Mouse (Mus musculus) embryonic facial prominence, embryonic 15.5 days (tissue): ENCODE results near the gene Agfg1. TPM values are rescaled to one million over a fixed set of nuclear protein-coding genes. Genes with fewer than 3 reads are reported as not detected.

Experiments
- ATAC-seq: fragments of 200-750 bp; cut with Nextera tagmentation; 2 replicates; pipeline ENCODE4 v1.8.0; 2017; ENCODE audit warnings: low read depth, moderate TSS enrichment; ENCODE audit not compliant: insufficient number of reproducible peaks, low FRiP score, low TSS enrichment
- H3K27ac ChIP-seq: fragments of 300-500 bp; sonication (generic); replicated peaks from 2 replicates; pipeline ENCODE4 v1.5.1; 2015; ENCODE audit warnings: mild to moderate bottlenecking, inconsistent platforms
- H3K27me3 ChIP-seq: fragments of 300-500 bp; sonication (generic); 2 replicates; pipeline ENCODE4 v1.6.1; 2015; ENCODE audit warnings: inconsistent platforms
- H3K36me3 ChIP-seq: fragments of 300-500 bp; sonication (generic); 2 replicates; pipeline ENCODE4 v1.6.1; 2015; ENCODE audit warnings: mild to moderate bottlenecking, inconsistent platforms
- H3K4me1 ChIP-seq: fragments of 300-500 bp; sonication (generic); 2 replicates; pipeline ENCODE4 v1.6.1; 2015; ENCODE audit warnings: inconsistent platforms
- H3K4me2 ChIP-seq: fragments of 300-500 bp; sonication (generic); replicated peaks from 2 replicates; pipeline ENCODE4 v1.6.1; 2015; ENCODE audit warnings: mild to moderate bottlenecking, inconsistent platforms
- H3K4me3 ChIP-seq: fragments of 300-500 bp; sonication (generic); replicated peaks from 2 replicates; pipeline ENCODE4 v1.5.1; 2015; ENCODE audit warnings: mild to moderate bottlenecking, inconsistent platforms
- H3K9ac ChIP-seq: fragments of 300-500 bp; sonication (generic); 2 replicates; pipeline ENCODE4 v1.6.1; 2015; ENCODE audit warnings: inconsistent platforms
- H3K9me3 ChIP-seq: fragments of 300-500 bp; sonication (generic); replicated peaks from 2 replicates; pipeline ENCODE4 v1.6.1; 2016; ENCODE audit warnings: inconsistent platforms
- WGBS: fragments of 180-500 bp; shearing (Covaris S2); methylation state at CpG from one replicate; pipeline ENCODE4 v1.1.7; 2015; 5-methylcytosine and 5-hydroxymethylcytosine counted together
- polyA plus RNA-seq: library from polyadenylated mRNA; unstranded; fragments of >200 nt; fragmentation: Nextera tagmentation; extraction: Ambion mirVana; gene quantifications from 2 replicates; pipeline ENCODE4 v1.2.1, GENCODE M21; 2015

Agfg1 gene
- polyA plus RNA-seq, 1 experiment from 2014 or later: 27.7 TPM

GRCm38 (mm10) chr1:82803608-82804007 lies 35.7 kb upstream of the Agfg1 start:
- Histone ChIP-seq H3K4me1 (no peaks in the 10 kb centered on the region), H3K4me3 (no peak overlapping the region), H3K4me2 (no peak overlapping the region), H3K36me3 (no peaks in the 10 kb centered on the region), H3K27me3 (no peaks in the 10 kb centered on the region), H3K9ac (no peak overlapping the region), H3K9me3 (no peaks in the 10 kb centered on the region), H3K27ac (no peak overlapping the region)
- 79% methylated on average over 7 of the region's 7 CpGs for WGBS
- no peak for ATAC-seq

GRCm38 (mm10) chr1:82804059-82804458 lies 35.2 kb upstream of the Agfg1 start:
- Histone ChIP-seq H3K4me2 (no peak overlapping the region), H3K9me3 (no peaks in the 10 kb centered on the region), H3K4me3 (no peak overlapping the region), H3K27me3 (no peaks in the 10 kb centered on the region), H3K36me3 (no peaks in the 10 kb centered on the region), H3K4me1 (0 out of 2 replicates have a peak, but pooled peaks cover 4% of the 10 kb centered on the region), H3K9ac (no peak overlapping the region), H3K27ac (no peak overlapping the region)
- WGBS: 94% methylated on average over 1 of the region's 1 CpGs
- ATAC-seq: no peak

GRCm38 (mm10) chr1:82806391-82806790 lies 32.9 kb upstream of the Agfg1 start:
- Histone ChIP-seq H3K27ac (no peak overlapping the region), H3K4me1 (0 out of 2 replicates have a peak, but pooled peaks cover 5% of the 10 kb centered on the region), H3K9me3 (no peaks in the 10 kb centered on the region), H3K4me2 (no peak overlapping the region), H3K36me3 (no peaks in the 10 kb centered on the region), H3K4me3 (no peak overlapping the region), H3K27me3 (no peaks in the 10 kb centered on the region), H3K9ac (no peak overlapping the region)
- 47% methylated on average over 8 of the region's 8 CpGs for WGBS
- ATAC-seq: no peak

GRCm38 (mm10) chr1:82807206-82807605 lies 32.1 kb upstream of the Agfg1 start:
- Histone ChIP-seq H3K9ac (no peak overlapping the region), H3K36me3 (no peaks in the 10 kb centered on the region), H3K4me2 (no peak overlapping the region), H3K27ac (no peak overlapping the region), H3K9me3 (no peaks in the 10 kb centered on the region), H3K4me3 (no peak overlapping the region), H3K27me3 (no peaks in the 10 kb centered on the region), H3K4me1 (0 out of 2 replicates have a peak, but pooled peaks cover 5% of the 10 kb centered on the region)
- no peak for ATAC-seq
- 76% methylated on average over 7 of the region's 7 CpGs for WGBS

GRCm38 (mm10) chr1:82808564-82808963 lies 30.7 kb upstream of the Agfg1 start:
- no peak for ATAC-seq
- H3K4me1 ChIP-seq: 0 out of 2 replicates have a peak, but pooled peaks cover 5% of the 10 kb centered on the region
- no peak overlapping the region for H3K4me2 ChIP-seq
- H3K9me3 ChIP-seq: no peaks in the 10 kb centered on the region
- no peak overlapping the region for H3K4me3 ChIP-seq
- no peaks in the 10 kb centered on the region for H3K27me3 ChIP-seq
- WGBS: 32% methylated on average over 3 of the region's 3 CpGs
- no peak overlapping the region for H3K9ac ChIP-seq
- H3K27ac ChIP-seq: no peak overlapping the region
- H3K36me3 ChIP-seq: no peaks in the 10 kb centered on the region

- 71% methylated on average over 1 of the region's 1 CpGs for WGBS
Measured at GRCm38 (mm10) chr1:82811766-82812165, 27.5 kb upstream of the Agfg1 start.

GRCm38 (mm10) chr1:82815941-82816716 lies 23.2 kb upstream of the Agfg1 start:
- H3K4me1 ChIP-seq: peaks cover 9% of the 10 kb centered on the region; the same call in 1 of the 2 replicates
- H3K9ac ChIP-seq: no peak overlapping the region
- no peaks in the 10 kb centered on the region for H3K27me3 ChIP-seq
- H3K9me3 ChIP-seq: no peaks in the 10 kb centered on the region
- no peak overlapping the region for H3K27ac ChIP-seq
- H3K36me3 ChIP-seq: no peaks in the 10 kb centered on the region
- H3K4me2 ChIP-seq: no peak overlapping the region
- ATAC-seq: no peak
- H3K4me3 ChIP-seq: no peak overlapping the region
- WGBS: 76% methylated on average over 17 of the region's 17 CpGs

More at GRCm38 (mm10) chr1:82811766-82812165, 27.5 kb upstream of the Agfg1 start:
- no peak overlapping the region for H3K27ac ChIP-seq
- no peak overlapping the region for H3K9ac ChIP-seq
- no peak overlapping the region for H3K4me2 ChIP-seq
- ATAC-seq: no peak
- H3K27me3 ChIP-seq: no peaks in the 10 kb centered on the region
- no peaks in the 10 kb centered on the region for H3K9me3 ChIP-seq
- no peaks in the 10 kb centered on the region for H3K36me3 ChIP-seq
- no peak overlapping the region for H3K4me3 ChIP-seq
- 0 out of 2 replicates have a peak, but pooled peaks cover 5% of the 10 kb centered on the region for H3K4me1 ChIP-seq

- Histone ChIP-seq H3K4me2 (no peak overlapping the region), H3K27me3 (no peaks in the 10 kb centered on the region), H3K4me1 (peaks cover 9% of the 10 kb centered on the region; the same call in 1 of the 2 replicates), H3K4me3 (no peak overlapping the region), H3K27ac (no peak overlapping the region), H3K9me3 (no peaks in the 10 kb centered on the region), H3K36me3 (no peaks in the 10 kb centered on the region), H3K9ac (no peak overlapping the region)
- no peak for ATAC-seq
- WGBS: 48% methylated on average over 10 of the region's 10 CpGs
Measured at GRCm38 (mm10) chr1:82819366-82819765, 19.9 kb upstream of the Agfg1 start.

- H3K9me3 ChIP-seq: no peaks in the 10 kb centered on the region
- H3K36me3 ChIP-seq: no peaks in the 10 kb centered on the region
- H3K4me1 ChIP-seq: peaks cover 9% of the 10 kb centered on the region; the same call in 1 of the 2 replicates
- no peak overlapping the region for H3K4me3 ChIP-seq
- 49% methylated on average over 15 of the region's 15 CpGs for WGBS
- no peak overlapping the region for H3K4me2 ChIP-seq
- no peaks in the 10 kb centered on the region for H3K27me3 ChIP-seq
- no peak overlapping the region for H3K9ac ChIP-seq
- ATAC-seq: no peak
- H3K27ac ChIP-seq: no peak overlapping the region
Measured at GRCm38 (mm10) chr1:82820179-82820578, 19.1 kb upstream of the Agfg1 start.

GRCm38 (mm10) chr1:82820626-82821186 lies 18.6 kb upstream of the Agfg1 start:
- Histone ChIP-seq H3K9ac (no peak overlapping the region), H3K4me2 (no peak overlapping the region), H3K36me3 (no peaks in the 10 kb centered on the region), H3K27ac (no peak overlapping the region), H3K9me3 (no peaks in the 10 kb centered on the region), H3K4me1 (peaks cover 9% of the 10 kb centered on the region; the same call in 1 of the 2 replicates), H3K4me3 (no peak overlapping the region), H3K27me3 (no peaks in the 10 kb centered on the region)
- ATAC-seq: no peak
- 73% methylated on average over 3 of the region's 3 CpGs for WGBS

- WGBS: 83% methylated on average over 3 of the region's 3 CpGs
- Histone ChIP-seq H3K27me3 (no peaks in the 10 kb centered on the region), H3K36me3 (no peaks in the 10 kb centered on the region), H3K27ac (no peak overlapping the region), H3K4me2 (no peak overlapping the region), H3K4me1 (peaks cover 9% of the 10 kb centered on the region; the same call in 1 of the 2 replicates), H3K9me3 (no peaks in the 10 kb centered on the region), H3K4me3 (no peak overlapping the region), H3K9ac (no peak overlapping the region)
- ATAC-seq: no peak
Measured at GRCm38 (mm10) chr1:82821846-82822245, 17.4 kb upstream of the Agfg1 start.
